Mouse (Mus musculus) left cerebral cortex, postnatal 10 days (tissue): ENCODE data around the gene Prkca. TPM values are rescaled to one million over a fixed set of nuclear protein-coding genes. Genes with fewer than 3 reads are reported as not detected.

Source experiments
- DNase-seq, 2 experiments: peaks; one replicate each; pipeline ENCODE4 v3.0.0; 2021 to 2022; ENCODE audit warnings: low spot score in 2 of 2, mixed read lengths in 1 of 2; ENCODE audit errors: extremely low spot score in 1 of 2
- intact Hi-C: fragments of 180-260 bp; cut with DNase I; formaldehyde crosslinking; loops from one replicate; pipeline ENCODE4 v1.15.1; 2025
- total RNA-seq, 2 experiments: library from RNA; stranded (reverse); gene quantifications; 2 replicates each; pipeline ENCODE4 v1.2.3; 2021

The Prkca gene
- total RNA-seq, 2 experiments from 2014 or later: 118 to 125 TPM

DNA sequence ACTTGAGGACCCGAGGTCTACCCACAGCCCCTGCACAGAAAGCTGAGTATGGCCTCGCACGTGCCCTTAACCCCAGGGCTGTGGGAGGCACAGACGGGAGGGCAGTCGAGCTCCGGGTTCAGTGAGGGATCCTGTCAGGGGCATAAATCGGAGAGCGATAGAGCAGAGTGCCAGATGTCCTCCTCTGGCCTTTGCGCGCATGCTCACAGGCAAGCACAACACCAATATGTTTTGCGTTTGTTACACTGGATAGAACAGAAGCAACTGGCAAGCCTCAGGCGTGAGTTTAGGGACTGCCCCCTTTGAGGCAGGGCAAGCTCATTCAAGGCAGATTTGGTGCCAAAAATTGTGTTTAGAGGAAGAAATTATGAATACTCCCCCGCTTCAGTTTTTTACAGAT, 375.6 kb downstream of the Prkca start:
- intact Hi-C loops: no loop called here

DNA sequence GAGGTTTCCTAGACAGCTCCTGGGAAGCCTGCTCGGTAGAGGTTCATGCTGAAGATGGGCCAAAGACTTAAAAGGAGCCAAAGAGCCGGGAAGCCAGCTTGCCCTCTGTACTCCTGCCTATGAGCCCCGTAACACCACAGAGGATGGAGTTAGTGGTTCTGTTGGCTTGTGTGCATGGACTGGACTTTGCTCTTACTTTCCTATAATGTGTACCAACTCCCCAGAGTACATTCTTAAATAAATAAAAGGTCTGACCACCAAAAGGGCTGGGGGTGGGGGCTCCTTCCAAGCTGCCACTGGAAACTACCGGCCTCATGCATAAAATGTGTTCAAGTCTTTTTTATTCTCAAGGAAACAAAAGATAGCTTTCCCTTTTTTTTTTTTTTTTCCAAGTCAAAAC, 377.5 kb downstream of the Prkca start:
- intact Hi-C loops: no loop called here
- no peak for DNase-seq

More for the DNA sequence above, 375.6 kb downstream of the Prkca start:
- no peak for DNase-seq

DNA sequence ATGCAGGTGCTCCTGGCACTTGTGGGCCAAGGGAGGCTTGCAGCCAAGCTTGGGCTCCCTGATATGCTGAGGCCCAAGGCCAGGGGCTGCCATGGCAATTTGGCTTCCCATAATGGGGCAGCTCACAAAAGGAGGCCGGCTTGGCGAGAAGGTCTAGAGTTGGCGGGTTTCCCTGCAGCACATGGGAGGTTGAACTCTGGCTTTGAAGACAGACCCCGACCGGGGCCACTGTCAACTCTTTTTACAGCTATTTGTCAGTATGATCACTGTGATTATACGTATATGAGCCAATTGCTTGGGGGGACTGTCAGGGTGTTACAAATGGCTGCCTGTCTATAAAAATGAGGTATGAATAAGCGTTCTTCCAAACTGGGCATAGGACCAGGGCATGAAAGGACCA, 378.3 kb downstream of the Prkca start:
- DNase-seq: peak; percentile 66 to 80
- intact Hi-C loops: no loop called here

GRCm38 (mm10) chr11:107957566-107958350, 386.0 kb downstream of the Prkca start:
- intact Hi-C loops: no loop called here
- no peak for DNase-seq

DNA sequence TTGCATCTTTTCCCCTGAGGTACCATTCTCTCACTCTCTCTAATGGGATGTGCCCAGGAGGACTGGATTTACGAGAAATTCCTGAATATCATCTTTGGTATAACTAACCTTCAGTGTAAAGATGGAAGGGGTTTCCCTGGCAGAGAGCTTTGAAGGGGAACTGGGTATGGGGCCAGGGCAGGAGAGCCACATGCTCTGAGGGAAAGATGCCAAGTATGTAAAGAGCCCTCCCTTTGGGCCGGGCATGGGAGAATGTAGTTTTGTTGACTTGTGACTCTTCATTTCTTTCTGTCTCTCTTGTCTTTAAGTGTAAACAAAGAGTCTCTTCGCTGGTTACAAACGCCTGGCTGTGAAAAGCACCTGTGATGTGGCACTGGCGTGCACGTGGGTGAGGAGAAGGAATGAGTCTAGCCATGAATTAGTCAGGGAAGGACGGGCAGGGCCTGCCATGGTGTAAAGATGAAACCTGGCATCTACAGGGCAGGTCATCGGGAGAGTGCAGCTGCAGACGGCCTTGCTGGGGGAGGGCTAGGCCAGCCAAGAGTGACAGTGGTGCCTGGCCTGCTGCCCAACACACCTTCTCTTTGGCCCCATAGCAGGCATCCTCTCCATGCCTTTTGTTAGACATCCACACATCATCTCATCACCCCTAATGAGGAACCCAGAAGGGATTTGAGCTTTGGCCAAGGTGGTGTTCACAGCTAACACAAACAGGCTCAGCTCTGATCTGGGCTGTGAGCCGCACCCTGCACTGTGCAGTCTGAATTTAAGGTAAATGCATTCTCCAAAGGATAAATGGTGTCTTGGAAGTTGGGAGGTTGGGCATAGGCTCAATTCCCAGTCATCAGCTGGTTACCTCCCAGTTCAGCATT, 388.3 kb downstream of the Prkca start:
- intact Hi-C loops: no loop called here
- no peak for DNase-seq

DNA sequence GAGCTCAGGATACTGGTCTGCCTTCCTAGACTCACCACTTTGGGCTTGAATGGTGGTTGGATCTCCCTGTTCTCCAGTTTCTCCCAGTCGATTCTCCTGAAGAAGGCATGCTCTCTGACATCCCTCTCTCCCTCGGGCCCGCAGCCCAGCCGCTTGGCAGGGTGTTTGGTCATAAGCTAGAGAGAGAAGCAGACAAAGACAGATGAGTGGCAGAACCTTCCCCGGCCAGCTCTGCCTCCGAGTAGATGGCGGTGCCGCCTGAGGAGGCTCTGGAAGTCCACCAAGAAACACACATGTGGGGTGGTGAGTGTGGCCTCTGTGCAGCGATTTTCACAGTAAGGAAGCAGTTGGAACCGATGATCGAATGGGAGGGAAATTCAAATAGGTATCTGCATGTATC, 392.3 kb downstream of the Prkca start:
- intact Hi-C loops: no loop called here
- DNase-seq: no peak

DNA sequence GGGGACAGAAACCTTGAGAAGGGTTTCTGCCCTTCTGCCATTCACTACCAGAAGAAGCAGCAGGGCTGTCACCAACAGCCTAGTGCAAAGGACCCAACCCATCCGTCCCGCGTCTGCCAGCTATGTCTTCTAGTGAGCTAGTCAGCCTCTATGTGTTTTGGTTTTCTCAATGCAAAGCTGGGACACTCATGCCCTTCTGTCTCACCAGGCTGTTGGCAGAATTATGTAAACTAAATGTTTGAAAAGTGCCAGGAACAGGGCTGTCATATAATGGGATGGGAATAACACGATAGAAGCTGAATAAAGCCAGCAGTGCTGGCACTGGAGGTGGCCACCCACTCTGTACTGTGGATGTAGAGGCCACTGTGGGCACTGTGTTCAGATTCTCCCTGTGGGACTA, 393.1 kb downstream of the Prkca start:
- DNase-seq: no peak
- intact Hi-C loops: no loop called here

DNA sequence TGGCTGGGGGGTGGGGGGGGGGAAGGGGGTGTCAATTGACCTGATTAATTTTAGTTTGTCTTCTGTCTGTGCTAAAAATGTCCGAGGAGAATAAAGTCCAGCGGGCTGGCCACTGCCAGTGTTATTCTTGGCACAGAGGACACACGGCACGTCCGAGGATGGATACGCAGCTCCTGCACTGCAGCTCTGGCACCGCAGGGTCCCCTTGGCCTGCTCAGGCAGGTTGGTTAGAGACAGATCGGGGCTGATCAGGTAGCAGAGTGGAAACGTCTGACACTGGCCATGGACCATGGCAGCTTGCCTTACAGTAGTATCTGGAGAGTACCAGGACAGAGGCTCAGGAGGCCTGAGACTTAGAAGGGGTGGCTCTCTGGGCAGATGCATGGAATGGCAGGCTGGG, 393.5 kb downstream of the Prkca start:
- intact Hi-C loops: no loop called here
- DNase-seq: no peak

DNA sequence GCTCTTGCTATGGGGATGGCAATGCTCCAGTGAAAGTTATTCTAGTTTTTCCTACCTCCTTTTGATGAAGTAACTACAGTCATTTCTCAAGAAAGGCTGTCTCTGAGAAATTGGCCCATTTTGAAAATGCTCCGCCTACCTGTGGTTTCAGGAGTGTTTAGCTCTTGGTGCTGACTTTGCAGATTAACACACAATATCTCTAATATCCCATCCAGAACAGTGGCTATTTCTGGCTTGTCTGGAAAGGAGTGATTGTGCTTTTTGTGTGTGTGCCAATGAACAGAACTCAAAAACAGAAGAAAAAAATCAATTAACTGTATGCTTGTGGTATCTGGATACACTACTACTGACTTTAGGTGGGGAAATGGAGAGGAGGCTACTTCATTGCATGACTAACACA, 395.8 kb downstream of the Prkca start:
- no peak for DNase-seq
- intact Hi-C loops: no loop called here

DNA sequence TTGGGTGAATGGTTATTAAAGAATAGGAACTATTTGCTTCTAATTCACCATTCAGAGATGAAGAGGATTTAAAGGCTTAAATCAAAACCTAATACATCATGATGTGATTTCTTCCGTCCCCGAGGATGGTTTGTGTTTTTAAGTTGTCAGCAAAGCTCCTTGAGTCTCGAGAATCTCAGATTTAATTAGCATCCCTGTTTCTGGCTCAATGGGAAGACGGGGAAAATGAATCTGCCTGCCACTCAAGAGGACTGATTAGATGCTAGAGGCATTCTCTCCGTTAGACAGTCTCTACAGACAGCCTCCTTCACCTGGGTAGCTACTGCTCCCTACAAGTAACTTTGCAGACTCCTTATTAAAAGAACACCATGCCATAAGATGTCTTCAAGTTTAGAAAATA, 396.9 kb downstream of the Prkca start:
- intact Hi-C loops: no loop called here

GRCm38 (mm10) chr11:107936929-107937328, 406.8 kb downstream of the Prkca start:
- intact Hi-C loops: no loop called here
- no peak for DNase-seq

More for the DNA sequence above, 396.9 kb downstream of the Prkca start:
- DNase-seq: no peak

DNA sequence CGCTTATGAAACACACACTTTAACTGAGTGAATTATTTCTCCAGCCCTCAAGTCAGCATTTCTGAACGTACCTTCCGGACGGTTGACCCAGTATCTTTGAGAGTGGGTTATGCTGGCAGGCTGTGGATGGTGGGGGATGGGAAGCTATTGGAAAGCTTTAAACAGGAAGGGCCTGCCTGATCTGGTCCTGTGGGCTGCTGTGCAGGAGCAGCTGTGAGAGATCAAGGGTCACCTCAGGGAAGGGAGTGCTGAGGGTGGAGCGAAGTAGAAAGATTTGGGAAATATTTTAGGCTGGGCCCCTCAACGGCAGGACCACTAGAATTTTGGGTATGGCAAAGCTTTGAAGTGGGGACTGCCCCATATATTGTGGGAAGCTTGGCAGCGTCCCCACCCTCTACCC, 412.0 kb downstream of the Prkca start:
- no peak for DNase-seq

DNA sequence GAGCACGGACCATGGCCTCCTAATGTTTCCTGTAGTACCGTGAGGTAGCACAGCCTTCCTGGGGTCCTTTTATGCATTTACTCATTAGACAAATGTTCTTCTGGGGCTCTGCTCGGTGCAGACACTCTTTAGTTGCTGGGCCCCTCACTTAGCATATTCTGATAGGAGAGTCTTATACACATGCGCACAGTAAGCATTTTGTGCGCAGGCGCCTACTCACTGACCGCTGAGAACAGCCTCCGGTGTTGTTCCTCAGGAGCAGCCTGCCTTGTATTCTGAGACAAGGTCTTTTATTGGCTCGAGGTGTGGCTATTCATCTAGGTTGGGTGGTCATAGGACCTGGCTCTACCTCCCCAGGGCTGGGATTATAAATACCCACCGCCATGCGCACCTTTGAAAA, 412.4 kb downstream of the Prkca start:
- intact Hi-C loops: no loop called here
- DNase-seq: no peak

More for the DNA sequence above, 412.0 kb downstream of the Prkca start:
- intact Hi-C loops: no loop called here

DNA sequence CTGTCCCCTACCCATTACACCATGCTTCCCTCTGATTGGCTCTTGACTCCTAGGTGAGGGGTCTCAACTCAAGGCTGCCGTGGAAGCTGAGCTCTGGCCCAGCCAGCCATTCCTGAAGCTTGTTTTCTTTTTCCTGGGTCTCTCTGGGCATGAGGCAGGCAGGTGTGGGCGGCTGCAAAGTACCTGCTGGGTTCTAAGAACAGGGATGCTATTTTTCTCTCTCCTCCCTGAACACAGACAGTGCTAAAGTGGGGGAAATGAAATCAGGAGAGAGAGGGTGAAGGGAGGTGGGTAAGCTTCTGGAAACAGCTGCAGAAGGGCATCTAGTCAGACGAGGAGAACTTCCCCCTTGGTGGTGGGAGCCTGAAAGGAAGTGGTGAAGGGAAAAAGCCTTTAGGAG, 414.0 kb downstream of the Prkca start:
- DNase-seq: no peak
- intact Hi-C loops: no loop called here

GRCm38 (mm10) chr11:107919852-107920508, 423.7 kb downstream of the Prkca start:
- DNase-seq: no peak
- intact Hi-C loops: no loop called here

DNA sequence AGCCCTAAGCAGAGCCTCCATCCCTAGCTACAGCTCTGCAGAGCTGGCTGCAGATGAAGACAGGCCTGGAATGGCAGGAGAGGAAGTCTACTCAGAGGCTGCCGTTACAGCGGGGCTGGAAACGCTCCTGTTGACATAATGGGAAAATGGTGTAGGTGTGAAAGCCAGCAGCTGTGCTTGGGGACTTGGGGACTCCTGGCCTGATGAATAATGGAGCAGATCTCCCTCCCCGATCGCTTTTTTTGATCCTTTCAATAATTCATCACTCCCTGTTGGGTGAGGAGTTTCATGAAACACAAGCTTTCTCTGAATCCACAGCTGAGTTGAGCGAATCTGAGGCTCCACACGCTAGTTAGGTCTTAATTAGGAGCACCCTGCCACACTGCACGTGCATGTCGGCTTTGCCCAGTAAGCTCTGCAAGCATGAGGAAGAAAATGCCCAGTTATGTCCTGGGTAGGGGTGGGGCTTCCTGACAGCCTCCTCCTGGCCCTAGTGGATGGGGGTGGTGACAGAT, 425.9 kb downstream of the Prkca start:
- no peak for DNase-seq
- intact Hi-C loops: no loop called here

GRCm38 (mm10) chr11:107914634-107915226, 429.0 kb downstream of the Prkca start, which contains the start of gene Cacng5:
Gene Cacng5, minus strand, starts transcription at chr11:107915055.
- peak in 1 of 2 experiments; percentile 53 for DNase-seq
- intact Hi-C loops: no loop called here

GRCm38 (mm10) chr11:107913317-107913716, 430.4 kb downstream of the Prkca start:
- no peak for DNase-seq
- intact Hi-C loops: no loop called here

- DNase-seq: no peak
- intact Hi-C loops: no loop called here
Measured at GRCm38 (mm10) chr11:107905364-107905763, 438.4 kb downstream of the Prkca start.
